In genomic region chr15:90669494-90669893, GRCm38 (mm10) we compare ENCODE assay signal across 20 mouse cellular contexts. TPM values are rescaled to one million over a fixed set of nuclear protein-coding genes. Genes with fewer than 3 reads are reported as not detected.
DNase-seq lines count a peak whose midpoint lies in the region; ATAC-seq and TF ChIP-seq lines count a peak whose summit lies in the region.
"Had no signal": no experiment of that assay in that cellular context is flagged by ENCODE, and none has a peak within 500 bp of the region (broad histone marks: within the 10 kb centered on the region; RNA-seq: fewer than 3 reads in every experiment).

No protein-coding gene starts in this region.

- no peaks in the 10 kb centered on the region for H3K9me3 ChIP-seq in lung, postnatal 0 days (ENCODE audit: low read length)
- no peaks in the 10 kb centered on the region for H3K9me3 ChIP-seq in hindbrain, embryonic 13.5 days
- H3K9me3 ChIP-seq: forebrain, embryonic 13.5 days; hindbrain, embryonic 10.5 days; liver, embryonic 15.5 days; midbrain, embryonic 15.5 days had no signal

- H3K4me2 ChIP-seq in lung, postnatal 0 days (replicated peaks; ENCODE audit: low read depth, low read length) = 0 out of 2 replicates have a peak overlapping the region, but pooled peaks have one; percentile 11
- no peak overlapping the region for H3K4me2 ChIP-seq in hindbrain, embryonic 13.5 days
- H3K4me2 ChIP-seq: forebrain, embryonic 13.5 days; liver, embryonic 15.5 days; midbrain, embryonic 15.5 days had no signal

- no peaks in the 10 kb centered on the region for H3K4me1 ChIP-seq in lung, postnatal 0 days (ENCODE audit: insufficient read depth, low read depth, low read length)
- H3K4me1 ChIP-seq in hindbrain, embryonic 13.5 days (replicated peaks) = no peaks in the 10 kb centered on the region
- H3K4me1 ChIP-seq: hindbrain, embryonic 10.5 days; liver, embryonic 15.5 days; midbrain, embryonic 15.5 days had no signal

- TF ChIP-seq CTCF in brain, embryonic 14.5 days (IDR thresholded peaks at IDR 0.05; ENCODE audit: borderline replicate concordance, extremely low read depth, insufficient read depth, insufficient read length) = no peak
- no peak for TF ChIP-seq CTCF in lung, postnatal 0 days (IDR thresholded peaks at IDR 0.05)

- H3K27ac ChIP-seq in lung, postnatal 0 days (ENCODE audit: low read length) = no peak overlapping the region
- H3K27ac ChIP-seq in hindbrain, embryonic 13.5 days = no peak overlapping the region
- H3K27ac ChIP-seq: forebrain, embryonic 13.5 days; hindbrain, embryonic 10.5 days; liver, embryonic 15.5 days; midbrain, embryonic 15.5 days had no signal

- no peaks in the 10 kb centered on the region for H3K36me3 ChIP-seq in lung, postnatal 0 days (ENCODE audit: insufficient read depth, low read length)
- H3K36me3 ChIP-seq in hindbrain, embryonic 13.5 days = no peaks in the 10 kb centered on the region
- H3K36me3 ChIP-seq: hindbrain, embryonic 10.5 days; liver, embryonic 15.5 days; midbrain, embryonic 15.5 days had no signal

- no peak overlapping the region for H3K9ac ChIP-seq in lung, postnatal 0 days (replicated peaks; ENCODE audit: low read depth)
- H3K9ac ChIP-seq in hindbrain, embryonic 13.5 days = no peak overlapping the region
- H3K9ac ChIP-seq: forebrain, embryonic 13.5 days; liver, embryonic 15.5 days; midbrain, embryonic 15.5 days had no signal

- peak; percentile 46 for ATAC-seq in lung, postnatal 0 days
- ATAC-seq in CD4-positive, CD25-positive, alpha-beta regulatory T cell, adult 4 months = no peak
- no peak for ATAC-seq in hindbrain, embryonic 13.5 days (ENCODE audit: low FRiP score)
- ATAC-seq: forebrain, embryonic 13.5 days; midbrain, embryonic 15.5 days had no signal

- TF ChIP-seq EP300 in lung, postnatal 0 days (IDR thresholded peaks at IDR 0.05) = peak; percentile 29; the same call in 1 of the 2 replicates

- intact Hi-C loops in heart, postnatal 25 days (cut with DNase I) = no loop called here

- WGBS in lung, postnatal 0 days = 35% methylated on average over 7 of the region's 7 CpGs
- 57% methylated on average over 7 of the region's 7 CpGs for WGBS in hindbrain, embryonic 13.5 days

- no peaks in the 10 kb centered on the region for H3K27me3 ChIP-seq in lung, postnatal 0 days (replicated peaks; ENCODE audit: insufficient read depth, low read length)
- H3K27me3 ChIP-seq in hindbrain, embryonic 13.5 days = no peaks in the 10 kb centered on the region
- H3K27me3 ChIP-seq: CH12.LX; forebrain, embryonic 13.5 days; liver, embryonic 15.5 days; midbrain, embryonic 15.5 days had no signal

- TF ChIP-seq POLR2A in brain, embryonic 14.5 days (IDR thresholded peaks at IDR 0.05; ENCODE audit: borderline replicate concordance, extremely low read depth, insufficient read depth, insufficient read length, poor library complexity, severe bottlenecking) = no peak

- peak; percentile 46 for DNase-seq in heart, adult 11 months
- DNase-seq in heart, postnatal 25 days (ENCODE audit: low spot score) = no peak
- peak; percentile 22 for DNase-seq in brain, embryonic 14.5 days (ENCODE audit: low read depth)
- peak; percentile 45 for DNase-seq in kidney, postnatal 10 days
- DNase-seq in lung, postnatal 0 days (ENCODE audit: low spot score) = peak; percentile 65
- DNase-seq in thymus, postnatal 25 days = no peak
- DNase-seq: adrenal gland, postnatal 25 days; cerebellum, adult 11-12 months; cerebellum, postnatal 14 days; gastrocnemius, postnatal 10 days; heart, adult 2 months; right cerebral cortex, postnatal 4 days had no signal

- H3K4me3 ChIP-seq in lung, postnatal 0 days (ENCODE audit: low read depth, low read length) = no peak overlapping the region
- no peak overlapping the region for H3K4me3 ChIP-seq in hindbrain, embryonic 13.5 days
- H3K4me3 ChIP-seq: forebrain, embryonic 13.5 days; heart, adult 2 months; hindbrain, embryonic 10.5 days; liver, embryonic 15.5 days; midbrain, embryonic 15.5 days had no signal

RNA-seq across cellular contexts. Expression of gene Cpne8, which starts 9.7 kb away (rescaled TPM):
- 10 to 100 TPM in 1 of 2 experiments, 1 to 10 TPM in 1; 7.1 to 10.6 TPM for total RNA-seq in heart, postnatal 25 days (2021)
- 7.5 and 10.9 TPM in 2 replicates for polyA plus RNA-seq in brain, embryonic 14.5 days (2012; rRNA removed)
- 46.0 and 65.1 TPM in 2 replicates for polyA plus RNA-seq in lung, postnatal 0 days (2015; fragmentation: Nextera tagmentation; extraction: Ambion mirVana)
- polyA plus RNA-seq in CD4-positive, CD25-positive, alpha-beta regulatory T cell, adult 4 months (2017; shearing (Covaris generic)) = 1 to 10 TPM in 1 of 2 experiments, not detected in 1; 2.1 TPM
- polyA plus RNA-seq in hindbrain, embryonic 13.5 days (2015; fragmentation: Nextera tagmentation; extraction: Ambion mirVana) = 10.7 and 12.2 TPM in 2 replicates
- total RNA-seq: megakaryocyte-erythroid progenitor cell, adult 5-6 weeks had no signal

Comparison
In these comparisons a context has a peak if more than half of its experiments do, and no peak if none do; other contexts are left out.
1. DNase-seq: peak in heart, adult 11 months (single experiment), brain, embryonic 14.5 days (single experiment), kidney, postnatal 10 days (single experiment) and lung, postnatal 0 days (single experiment); none in heart, postnatal 25 days (single experiment) and thymus, postnatal 25 days (single experiment).